Mouse (Mus musculus) fibroblast of lung, adult 2 months (primary cell): ENCODE data around the gene Pfdn6.

Experiments
- DNase-seq: peaks from one replicate; pipeline ENCODE4 v3.0.0-alpha.2; 2011; ENCODE audit warnings: low read depth

The Pfdn6 gene

DNA sequence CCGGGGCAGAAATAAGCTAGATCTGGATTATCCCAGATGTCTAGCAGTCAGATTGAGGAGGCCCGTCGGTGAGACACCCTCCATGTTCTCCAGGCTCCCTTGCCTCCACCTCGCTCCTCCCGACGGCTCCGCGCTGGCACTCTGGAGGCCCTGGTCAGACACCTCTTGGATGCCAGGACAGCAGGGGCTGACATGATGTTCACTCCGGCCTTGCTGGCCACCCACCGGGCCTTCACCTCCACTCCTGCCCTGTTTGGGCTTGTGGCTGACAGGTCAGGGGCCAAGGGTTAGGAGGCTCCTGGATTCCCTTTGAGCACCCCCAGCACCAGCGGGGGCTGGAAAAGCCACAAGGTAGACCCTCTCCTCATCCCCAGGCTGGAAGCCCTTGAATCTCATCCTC lies 8.2 kb downstream of the Pfdn6 start:
- no peak for DNase-seq

DNA sequence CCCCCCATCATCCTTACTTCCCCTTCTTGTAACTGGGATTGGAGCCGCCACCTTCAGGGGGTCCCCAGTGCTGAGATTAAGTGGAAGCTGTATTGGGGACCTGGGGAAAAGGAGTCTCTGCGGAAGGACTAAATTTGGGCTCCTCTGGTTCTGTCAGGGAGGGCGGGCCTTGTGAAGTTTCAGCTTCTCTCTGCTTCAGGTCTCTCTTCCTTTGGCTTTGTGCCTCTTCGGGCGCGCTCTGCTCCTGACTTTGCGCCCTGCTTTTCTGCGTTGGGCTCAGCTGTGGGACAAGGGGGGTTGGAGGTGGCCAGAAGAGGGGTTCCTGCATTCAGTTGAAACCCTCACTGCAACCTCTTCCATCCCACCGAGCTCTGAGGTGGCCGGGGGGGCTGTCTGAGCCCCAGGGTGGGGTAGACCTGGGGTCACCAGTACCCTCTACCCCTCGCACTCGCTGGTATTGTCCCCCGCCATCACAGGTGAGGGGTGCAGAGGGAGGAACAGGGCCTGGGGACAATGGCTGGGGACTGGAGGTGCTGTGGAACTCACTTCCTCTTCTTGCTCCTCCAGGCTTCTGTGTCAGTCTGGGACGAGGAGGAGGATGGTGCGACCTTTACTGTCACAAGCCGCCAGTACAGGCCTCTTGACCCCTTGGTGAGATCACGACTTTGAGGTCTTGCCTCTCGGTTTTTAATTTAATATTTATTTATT lies 8.8 kb downstream of the Pfdn6 start:
- no peak for DNase-seq

DNA sequence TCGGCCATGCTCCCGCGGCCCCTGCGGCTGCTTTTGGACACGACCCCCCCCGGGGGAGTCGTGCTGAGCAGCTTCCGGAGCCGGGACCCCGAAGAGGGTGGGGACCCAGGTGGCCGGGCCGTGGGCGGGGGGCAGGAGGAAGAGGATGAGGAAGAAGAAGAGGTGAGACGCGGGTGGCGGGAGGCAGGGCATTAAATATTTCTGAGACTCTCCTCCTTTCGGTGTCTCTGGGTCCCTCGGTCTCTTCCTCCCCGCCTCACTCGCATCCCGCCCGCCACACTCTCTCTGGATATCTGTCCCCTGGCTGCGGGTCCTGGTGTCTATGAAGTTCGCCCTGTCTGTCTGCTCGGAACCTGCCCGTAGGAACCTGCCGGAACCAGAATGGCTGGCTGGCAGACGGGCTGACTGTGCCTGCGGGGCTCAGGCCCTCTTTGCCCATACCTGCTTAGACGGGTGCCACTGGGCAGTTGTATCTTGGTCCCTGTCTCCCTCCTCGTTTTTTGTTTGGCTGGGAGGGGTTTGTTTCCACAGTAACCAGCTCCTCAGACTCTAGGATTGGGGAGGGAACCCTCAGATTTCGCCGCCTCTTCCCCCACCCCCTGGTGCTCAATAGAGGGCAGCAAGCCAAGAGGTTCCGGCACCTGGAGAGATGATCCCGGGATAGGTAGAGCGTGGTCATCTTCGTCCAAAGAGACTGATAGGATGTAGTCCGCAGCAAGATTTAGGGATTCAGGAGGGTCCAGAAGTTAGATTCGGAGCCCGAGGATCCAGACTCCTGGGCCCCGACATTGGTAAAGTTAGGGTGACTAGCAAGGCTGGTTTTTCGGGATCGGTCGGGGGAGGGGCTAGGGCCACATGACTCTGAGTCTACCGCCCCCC lies 9.6 kb downstream of the Pfdn6 start:
- no peak for DNase-seq

DNA sequence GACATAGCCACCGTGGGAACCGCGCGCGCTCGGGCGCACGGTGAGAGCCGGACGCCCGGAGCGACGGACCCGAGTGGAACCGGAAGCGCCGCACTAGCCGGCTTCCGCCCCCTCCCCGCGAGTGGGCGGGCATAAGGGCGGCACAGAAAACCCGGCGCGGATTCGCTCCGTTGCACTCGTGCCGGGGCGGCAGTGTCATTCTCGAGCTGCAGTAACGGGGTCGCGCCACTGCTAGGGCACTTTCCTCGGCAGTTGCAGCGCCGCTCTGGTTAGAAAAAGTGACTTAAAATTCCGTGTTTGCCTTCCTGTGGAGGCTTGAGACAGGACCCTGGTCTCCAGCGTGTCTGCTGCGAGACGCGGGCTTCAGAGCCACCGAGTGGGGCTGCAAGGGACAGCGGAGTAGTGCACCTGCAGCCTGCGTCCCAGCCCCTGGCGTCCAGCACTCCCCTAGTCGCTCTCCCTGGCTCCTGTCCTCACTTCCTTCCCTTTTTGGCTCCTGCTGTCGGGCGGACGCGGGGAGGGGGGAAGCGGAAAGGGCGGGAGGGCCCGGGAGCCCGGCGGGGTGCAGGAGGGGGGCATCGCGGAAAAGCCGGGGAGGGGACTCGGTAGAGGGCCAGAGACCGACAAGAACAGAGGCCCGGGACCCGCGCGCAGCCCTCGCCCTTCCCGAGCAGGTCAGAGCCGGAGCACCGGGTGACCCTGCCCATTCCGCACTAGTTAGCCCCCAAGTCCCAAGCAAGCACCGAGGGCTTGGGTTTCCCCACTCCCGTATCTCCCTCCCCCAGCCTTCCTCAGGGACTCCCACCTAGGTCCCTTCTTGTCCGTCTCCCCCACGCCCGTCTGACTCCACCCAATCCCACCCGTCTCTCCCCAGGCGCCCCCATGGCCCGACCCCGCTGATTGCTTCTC lies 10.5 kb downstream of the Pfdn6 start, which contains the start of gene Rgl2:
Gene Rgl2 (plus strand): TSS at position 173 of the 909 bp plus-strand sequence.
- no peak for DNase-seq

DNA sequence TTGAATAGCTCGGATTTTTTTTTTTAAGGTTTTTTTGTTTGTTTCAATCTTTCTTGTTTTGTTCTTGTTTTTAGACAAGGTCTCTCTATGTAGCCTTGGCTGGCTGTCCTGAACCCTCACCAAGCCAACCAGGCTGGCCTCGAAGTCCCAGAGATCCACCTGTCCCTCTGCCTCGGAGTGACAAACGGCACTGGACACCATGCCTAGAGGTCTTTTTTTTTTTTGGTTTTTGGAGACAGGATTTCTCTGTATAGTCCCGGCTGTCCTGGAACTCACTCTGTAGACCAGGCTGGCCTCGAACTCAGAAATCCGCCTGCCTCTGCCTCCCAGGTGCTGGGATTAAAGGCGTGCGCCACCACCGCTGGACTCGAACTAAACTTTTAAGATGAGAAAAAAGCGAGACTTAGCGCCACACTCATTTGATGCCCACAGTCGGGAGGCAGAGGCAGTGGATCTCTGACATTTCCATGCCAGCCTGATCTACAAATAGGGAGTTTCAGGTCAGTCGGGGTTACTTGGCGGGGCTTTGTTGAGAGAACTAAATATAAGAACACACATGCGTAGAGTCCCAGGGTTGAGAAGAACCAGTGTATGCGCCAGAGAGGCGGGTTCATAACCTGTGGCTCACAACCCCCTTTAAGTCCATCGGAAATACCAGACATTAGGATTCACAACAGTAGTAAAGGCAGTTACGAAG lies 11.7 kb downstream of the Pfdn6 start:
- DNase-seq, result no peak

DNA sequence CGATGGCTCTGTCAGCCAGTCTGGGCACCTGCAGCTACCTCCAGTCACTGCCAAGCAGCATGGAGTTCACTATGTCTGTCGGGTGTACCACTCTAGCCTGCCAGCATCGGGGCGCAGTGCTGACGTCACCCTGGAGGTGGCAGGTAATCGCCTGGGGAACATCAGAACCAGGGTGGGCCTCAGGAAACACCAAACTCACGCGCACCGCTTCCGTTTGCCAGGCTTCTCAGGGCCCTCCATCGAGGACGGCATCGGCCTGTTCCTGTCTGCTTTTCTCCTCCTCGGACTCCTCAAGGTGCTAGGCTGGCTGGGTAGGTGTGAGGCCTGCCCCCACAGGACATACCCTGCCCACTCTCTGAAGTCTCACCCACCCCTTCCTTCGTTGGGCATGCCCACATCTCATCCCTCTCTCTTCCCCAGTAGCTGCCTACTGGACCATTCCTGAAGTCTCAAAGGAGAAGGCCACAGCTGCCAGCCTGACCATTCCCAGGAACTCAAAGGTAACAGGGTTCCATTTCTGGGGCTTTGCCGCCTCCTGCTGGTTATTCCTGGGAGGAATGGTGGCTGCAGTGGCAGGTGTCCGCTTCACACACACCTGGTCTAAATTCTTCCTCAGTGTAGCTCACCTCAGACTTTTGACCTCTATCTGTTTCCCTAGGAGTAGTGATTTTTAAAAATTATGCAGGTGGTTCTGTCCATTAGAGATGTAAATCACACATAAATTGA lies 13.8 kb downstream of the Pfdn6 start:
- no peak for DNase-seq

DNA sequence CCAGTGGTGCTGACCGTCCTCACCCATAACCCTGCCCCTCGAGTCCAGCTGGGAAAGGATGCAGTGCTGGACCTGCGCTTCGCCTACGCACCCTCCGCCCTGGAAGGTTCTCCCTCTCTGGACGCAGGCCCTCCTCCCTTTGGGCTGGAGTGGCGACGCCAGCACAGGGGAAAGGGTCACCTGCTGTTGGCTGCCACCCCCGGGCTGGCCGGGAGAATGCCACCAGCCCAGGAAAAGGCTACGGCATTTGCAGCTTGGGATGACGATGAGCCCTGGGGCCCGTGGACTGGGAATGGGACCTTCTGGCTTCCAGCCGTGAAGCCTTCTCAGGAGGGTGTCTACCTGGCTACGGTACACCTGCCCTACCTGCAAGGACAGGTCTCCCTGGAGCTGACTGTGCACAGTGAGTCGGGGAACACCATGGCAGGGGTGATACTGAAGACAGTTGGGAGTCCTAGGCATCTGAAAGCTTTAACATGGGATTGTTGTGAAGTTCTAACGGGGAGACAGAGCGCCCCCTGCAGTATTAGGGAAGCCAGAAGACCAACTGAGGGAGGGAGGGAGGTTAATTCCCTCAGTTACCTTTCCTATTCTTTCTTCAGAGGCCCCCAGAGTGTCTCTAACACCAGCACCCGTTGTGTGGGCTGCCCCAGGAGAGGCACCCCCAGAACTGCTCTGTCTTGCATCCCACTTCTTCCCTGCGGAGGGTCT lies 14.6 kb downstream of the Pfdn6 start:
- DNase-seq, result no peak

DNA sequence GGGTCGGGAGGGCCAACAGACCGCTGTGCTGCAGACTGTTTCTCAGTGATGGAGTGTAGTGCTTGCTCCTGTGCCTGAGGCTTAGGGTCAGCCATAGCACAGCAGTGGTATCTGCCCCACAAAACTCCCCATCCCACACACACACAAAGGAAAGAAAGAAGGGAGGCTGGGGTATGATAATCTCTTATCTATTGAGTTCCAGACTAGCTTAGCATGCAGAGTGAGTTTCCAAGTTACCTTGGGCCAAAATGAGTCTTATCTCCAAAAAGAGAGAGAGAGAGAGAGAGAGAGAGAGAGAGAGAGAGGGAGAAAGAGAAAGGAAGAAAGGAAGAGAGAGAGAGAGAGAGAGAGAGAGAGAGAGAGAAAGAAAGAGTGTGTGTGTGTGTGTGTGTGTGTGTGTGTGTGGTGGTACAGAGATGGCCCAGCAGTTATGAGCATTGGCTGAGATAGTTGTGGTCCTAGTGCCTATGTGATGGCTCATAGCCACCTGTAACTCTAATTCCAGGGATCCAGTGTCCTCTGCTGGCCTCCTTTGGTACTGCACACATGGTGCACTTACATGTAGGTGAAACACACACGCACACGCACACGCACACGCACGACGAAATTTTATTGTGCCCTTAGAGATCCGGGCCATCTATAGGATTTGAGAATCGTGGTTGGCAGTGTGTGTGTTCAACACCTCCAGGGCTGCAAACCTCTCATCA lies 15.4 kb downstream of the Pfdn6 start:
- no peak for DNase-seq

DNA sequence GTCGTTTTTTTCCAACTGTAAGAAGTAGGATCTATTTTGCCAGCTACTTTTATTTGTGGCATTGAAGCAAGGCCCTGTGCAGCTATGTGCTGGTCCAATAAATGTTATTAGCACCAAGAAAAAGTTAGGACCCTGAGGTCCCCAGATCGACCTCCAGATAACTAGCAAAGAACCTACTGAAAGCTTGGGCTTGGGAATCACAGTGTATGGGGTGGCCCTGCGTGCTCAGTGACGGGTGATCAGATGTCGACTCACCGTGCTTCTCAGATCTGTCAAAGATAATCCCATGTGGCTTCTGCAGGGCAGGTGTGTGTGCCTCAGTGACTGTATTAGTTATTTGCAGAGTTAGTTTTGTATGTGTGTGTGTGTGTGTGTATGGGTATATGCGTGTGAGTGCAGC lies 18.8 kb downstream of the Pfdn6 start:
- DNase-seq, result no peak

DNA sequence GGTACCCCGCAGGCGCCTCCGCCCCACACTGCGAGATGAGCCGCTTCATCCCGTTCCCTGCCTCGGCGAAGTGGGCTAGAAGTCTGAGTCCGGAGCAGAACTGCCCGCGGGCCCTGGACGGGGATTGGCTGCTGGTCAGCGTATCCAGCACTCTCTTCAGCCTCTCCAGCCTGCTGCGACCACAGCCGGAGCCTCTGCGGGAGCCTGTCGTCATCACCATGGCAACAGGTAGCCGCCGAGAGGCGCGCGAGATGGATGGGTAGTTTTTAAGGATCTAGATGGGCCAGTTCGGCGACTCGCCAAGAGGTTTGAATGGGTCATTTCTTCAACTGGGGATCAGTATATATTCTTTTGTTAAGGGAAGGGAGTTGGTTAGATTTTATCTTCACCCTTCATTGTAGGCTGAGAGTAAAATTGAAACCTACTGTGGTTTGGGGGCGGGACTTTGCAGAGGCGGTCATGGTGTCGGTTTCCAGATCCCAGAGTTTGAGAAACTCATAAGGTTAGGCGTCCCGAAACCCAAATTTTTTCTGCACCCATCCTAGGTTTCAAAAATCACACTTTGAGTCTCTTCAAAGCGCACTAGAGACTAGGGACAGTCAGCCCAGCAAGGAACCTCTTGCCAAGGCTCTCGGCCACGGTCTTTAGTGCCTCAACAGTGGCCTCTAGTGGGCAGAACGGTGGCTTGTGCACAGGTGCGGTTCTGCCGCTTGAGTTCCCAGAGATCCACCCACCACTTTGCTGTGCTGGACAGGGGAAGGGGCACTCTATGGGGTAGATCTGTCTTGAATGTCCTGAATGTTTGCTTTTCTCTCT lies 19.7 kb downstream of the Pfdn6 start:
- peak; percentile 64 for DNase-seq

DNA sequence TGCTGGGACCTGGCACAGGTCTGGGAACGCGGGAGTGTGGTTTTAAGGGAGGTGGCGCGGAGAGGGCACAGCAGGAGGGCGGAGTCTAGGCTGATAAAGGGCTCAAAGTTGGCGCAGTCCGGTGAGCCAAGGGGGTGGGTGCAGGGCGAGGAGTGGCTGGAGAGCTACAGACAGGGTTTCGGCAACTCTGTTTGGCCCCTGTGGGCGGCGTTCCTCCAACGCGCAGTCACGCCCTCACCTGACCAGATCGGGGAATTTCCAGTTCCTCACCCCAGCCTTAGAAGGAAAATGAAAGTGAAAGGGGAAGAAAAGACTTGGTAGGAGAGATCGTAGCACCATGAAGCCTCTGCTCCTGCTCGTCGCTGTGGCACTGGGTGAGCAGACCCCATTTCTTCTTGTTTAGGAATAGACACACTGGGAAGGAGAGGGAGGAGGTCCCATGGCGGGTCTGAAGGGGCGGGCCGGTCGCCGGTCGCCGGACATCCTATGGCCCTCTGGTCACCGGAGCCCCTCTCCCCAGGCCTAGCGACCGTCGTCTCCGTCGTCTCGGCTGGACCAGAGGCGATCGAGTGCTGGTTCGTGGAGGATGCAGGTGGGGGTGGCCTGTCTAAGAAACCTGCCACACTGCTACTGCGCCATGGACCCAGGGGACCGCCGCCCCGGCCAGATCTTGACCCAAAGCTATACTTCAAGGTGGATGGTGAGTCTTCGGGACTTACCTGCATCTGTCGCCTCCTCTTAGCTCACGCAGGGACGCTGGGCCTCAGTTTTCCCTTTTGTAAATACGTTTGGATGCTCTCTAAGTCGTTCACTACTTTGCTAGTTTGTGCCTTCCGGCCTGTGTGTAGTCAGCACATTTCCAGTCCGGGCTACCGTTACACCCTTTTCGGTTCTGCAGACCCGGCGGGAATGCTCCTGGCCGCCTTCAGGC lies 20.5 kb downstream of the Pfdn6 start:
- DNase-seq, result peak; percentile 78

DNA sequence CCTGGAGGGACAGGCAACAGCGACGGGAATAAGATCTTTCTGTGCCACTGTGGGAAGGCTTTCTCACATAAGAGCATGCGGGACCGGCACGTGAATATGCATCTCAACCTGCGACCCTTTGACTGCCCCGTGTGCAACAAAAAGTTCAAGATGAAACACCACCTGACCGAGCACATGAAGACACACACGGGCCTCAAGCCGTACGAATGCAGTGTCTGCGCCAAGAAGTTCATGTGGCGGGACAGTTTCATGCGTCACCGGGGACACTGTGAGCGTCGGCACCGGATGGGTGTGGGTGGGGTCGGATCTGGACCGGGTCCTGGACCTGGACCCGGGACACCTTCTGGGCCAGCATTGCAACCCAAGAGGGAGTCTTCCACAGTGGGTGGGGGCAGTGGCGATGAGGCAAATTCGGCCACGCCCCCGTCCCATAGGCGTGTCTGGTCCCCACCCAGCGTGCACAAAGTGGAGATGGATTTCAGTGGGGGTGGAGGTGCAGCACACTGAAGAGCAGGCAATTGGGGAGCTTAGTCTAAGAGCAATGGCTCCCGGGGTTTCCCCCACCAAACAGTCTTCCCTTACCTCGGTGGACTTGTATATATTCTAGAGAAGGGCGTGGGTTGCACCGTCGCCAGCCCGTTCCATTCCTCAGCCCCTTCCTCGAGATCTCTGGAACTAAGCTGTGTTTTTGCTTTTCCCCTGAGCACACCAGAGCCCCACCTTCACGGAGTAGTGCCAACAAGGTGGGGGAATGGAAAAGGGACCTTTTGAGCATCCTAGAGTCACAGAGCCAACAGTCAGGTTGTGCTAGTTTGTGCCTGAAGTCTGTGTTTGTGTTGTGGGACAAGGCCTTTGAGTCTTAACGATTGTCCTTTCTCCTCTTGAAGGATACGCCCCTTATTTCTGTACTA lies 21.6 kb downstream of the Pfdn6 start:
- no peak for DNase-seq

DNA sequence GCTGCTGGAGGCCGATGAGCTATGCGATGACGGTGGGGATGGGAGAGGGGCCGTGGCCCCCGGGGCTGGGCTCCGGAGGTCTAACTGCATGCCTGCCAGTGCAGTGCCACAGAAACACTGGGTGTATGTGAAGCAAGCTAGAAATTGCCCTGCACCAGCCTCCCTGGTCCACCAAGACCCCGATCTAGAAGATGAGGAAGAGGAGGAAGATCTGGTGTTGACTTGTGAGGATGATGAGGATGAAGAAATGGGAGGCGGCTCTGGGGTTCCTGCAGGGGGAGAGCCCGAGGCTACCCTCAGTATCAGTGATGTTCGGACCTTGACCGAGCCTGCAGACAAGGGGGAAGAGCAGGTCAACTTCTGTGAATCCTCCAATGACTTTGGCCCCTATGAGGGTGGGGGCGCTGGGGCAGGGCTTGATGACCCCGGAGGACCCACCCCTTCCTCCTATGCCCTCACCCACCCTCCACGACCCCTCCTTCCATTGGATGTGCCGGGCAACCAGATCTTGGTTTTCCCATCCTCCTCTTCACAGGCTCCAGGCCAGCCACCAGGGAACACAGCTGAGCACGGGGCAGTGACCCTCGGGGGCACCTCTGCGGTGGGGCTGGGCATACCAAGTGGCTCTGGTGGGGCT lies 22.4 kb downstream of the Pfdn6 start:
- DNase-seq, result no peak

DNA sequence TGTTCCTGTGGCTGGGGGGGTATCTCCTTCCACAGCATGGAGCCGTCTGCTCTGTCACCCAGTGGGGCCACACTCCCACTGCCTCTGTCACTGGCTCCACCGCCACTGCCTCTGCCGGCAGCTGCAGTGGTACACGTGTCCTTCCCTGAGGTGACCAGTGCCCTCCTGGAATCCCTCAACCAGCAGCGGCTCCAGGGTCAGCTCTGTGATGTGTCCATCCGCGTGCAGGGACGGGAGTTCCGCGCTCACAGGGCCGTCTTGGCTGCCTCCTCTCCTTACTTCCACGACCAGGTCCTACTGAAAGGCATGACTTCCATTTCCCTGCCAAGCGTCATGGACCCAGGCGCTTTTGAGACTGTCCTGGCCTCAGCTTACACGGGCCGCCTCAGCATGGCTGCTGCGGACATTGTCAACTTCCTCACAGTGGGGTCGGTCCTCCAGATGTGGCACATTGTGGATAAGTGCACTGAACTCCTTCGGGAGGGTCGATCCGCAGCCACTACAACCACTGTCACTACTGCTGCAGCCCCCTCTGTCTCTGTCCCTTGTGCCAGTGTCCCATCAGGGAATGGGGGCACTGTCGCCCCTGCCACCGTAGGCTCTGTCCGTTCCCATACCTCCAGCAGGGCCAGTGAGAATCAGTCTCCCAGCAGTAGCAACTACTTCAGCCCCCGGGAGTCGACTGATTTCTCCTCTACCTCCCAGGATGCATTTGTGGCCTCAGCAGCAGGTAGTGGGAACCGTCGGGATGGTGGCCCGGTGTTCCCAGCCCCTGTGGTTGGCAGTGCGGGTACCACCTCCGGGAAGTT lies 23.1 kb downstream of the Pfdn6 start:
- DNase-seq, result no peak

DNA sequence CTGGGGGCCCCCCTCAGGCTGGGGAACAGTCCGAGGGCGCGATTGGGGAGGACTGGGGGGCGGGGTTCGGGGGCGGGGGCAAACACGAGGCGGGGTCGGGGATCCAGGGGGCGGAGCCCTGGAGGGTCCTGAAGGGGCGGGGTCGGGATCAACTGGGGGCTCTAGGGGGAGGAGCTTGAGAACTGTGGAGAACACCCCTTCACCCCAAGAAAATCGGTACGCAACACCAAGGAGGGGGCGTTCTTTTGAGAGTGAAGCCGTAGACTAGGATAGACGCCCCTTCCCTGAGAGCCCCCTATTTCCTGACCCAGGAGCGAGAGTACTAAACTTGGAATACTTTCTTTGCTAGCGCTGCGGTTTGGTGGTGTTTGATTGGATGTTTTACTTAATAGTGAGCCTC lies 23.8 kb downstream of the Pfdn6 start:
- DNase-seq, result no peak
